Mouse (Mus musculus) E14TG2a.4 (cell line): Measurements from ENCODE around the gene Galc.

Experiments
- H3K27me3 ChIP-seq: 2 replicates; pipeline ENCODE4 v1.6.1; 2014; ENCODE audit warnings: low read length, control low read depth; ENCODE audit not compliant: insufficient read depth
- H3K36me3 ChIP-seq: 2 replicates; pipeline ENCODE4 v1.6.1; 2014; ENCODE audit warnings: low read length, control low read depth; ENCODE audit not compliant: insufficient read depth
- H3K4me1 ChIP-seq: replicated peaks from 2 replicates; pipeline ENCODE4 v1.6.1; 2014; ENCODE audit warnings: low read depth, low read length, control low read depth
- H3K4me3 ChIP-seq: replicated peaks from 2 replicates; pipeline ENCODE4 v1.5.1; 2014; ENCODE audit warnings: mild to moderate bottlenecking, low read length
- H3K9me3 ChIP-seq: 2 replicates; pipeline ENCODE4 v1.6.1; 2014; ENCODE audit warnings: low read length, control low read depth
- CTCF ChIP-seq: conservative IDR thresholded peaks from 2 replicates; pipeline ENCODE4 v1.5.1; 2014; ENCODE audit warnings: low read length
- NANOG ChIP-seq: IDR thresholded peaks from 2 replicates; pipeline ENCODE4 v1.6.1; 2014; ENCODE audit warnings: borderline replicate concordance, low read length, mixed read lengths
- POU5F1 ChIP-seq: IDR thresholded peaks from 2 replicates; pipeline ENCODE4 v1.6.1; 2014; ENCODE audit warnings: low read length, borderline replicate concordance

Galc gene

GRCm38 (mm10) chr12:98283487-98283860, 24.2 kb upstream of the Galc start:
- H3K9me3 ChIP-seq, result no peaks in the 10 kb centered on the region
- no peak for TF ChIP-seq NANOG
- TF ChIP-seq POU5F1, result no peak
- TF ChIP-seq CTCF, result no peak
- H3K36me3 ChIP-seq, result no peaks in the 10 kb centered on the region
- no peak overlapping the region for H3K4me3 ChIP-seq
- H3K4me1 ChIP-seq, result no peaks in the 10 kb centered on the region
- no peaks in the 10 kb centered on the region for H3K27me3 ChIP-seq

GRCm38 (mm10) chr12:98282776-98283486, 23.7 kb upstream of the Galc start:
- TF ChIP-seq CTCF (no peak), POU5F1 (no peak), NANOG (no peak)
- no peaks in the 10 kb centered on the region for H3K4me1 ChIP-seq
- no peaks in the 10 kb centered on the region for H3K9me3 ChIP-seq
- no peaks in the 10 kb centered on the region for H3K36me3 ChIP-seq
- H3K4me3 ChIP-seq, result no peak overlapping the region
- H3K27me3 ChIP-seq, result no peaks in the 10 kb centered on the region

- Histone ChIP-seq H3K4me3 (no peak overlapping the region), H3K36me3 (no peaks in the 10 kb centered on the region), H3K4me1 (no peaks in the 10 kb centered on the region), H3K9me3 (no peaks in the 10 kb centered on the region), H3K27me3 (no peaks in the 10 kb centered on the region)
- TF ChIP-seq POU5F1 (no peak), NANOG (no peak), CTCF (no peak)
These were observed 21.7 kb upstream of the Galc start for GRCm38 (mm10) chr12:98280996-98281395.

GRCm38 (mm10) chr12:98280530-98280929, 21.3 kb upstream of the Galc start:
- H3K9me3 ChIP-seq, result no peaks in the 10 kb centered on the region
- peak; percentile 78 for TF ChIP-seq CTCF
- TF ChIP-seq POU5F1, result no peak
- TF ChIP-seq NANOG, result no peak
- no peaks in the 10 kb centered on the region for H3K4me1 ChIP-seq
- H3K4me3 ChIP-seq, result no peak overlapping the region
- H3K36me3 ChIP-seq, result no peaks in the 10 kb centered on the region
- H3K27me3 ChIP-seq, result no peaks in the 10 kb centered on the region

- Histone ChIP-seq H3K4me3 (no peak overlapping the region), H3K4me1 (no peaks in the 10 kb centered on the region), H3K9me3 (no peaks in the 10 kb centered on the region), H3K36me3 (no peaks in the 10 kb centered on the region), H3K27me3 (peaks cover 6% of the 10 kb centered on the region; the same call in 1 of the 2 replicates)
- TF ChIP-seq POU5F1 (no peak), NANOG (no peak), CTCF (no peak)
These were observed 13.2 kb upstream of the Galc start for GRCm38 (mm10) chr12:98272433-98272832.

GRCm38 (mm10) chr12:98270810-98271566, 11.7 kb upstream of the Galc start:
- Histone ChIP-seq H3K4me1 (no peaks in the 10 kb centered on the region), H3K4me3 (no peak overlapping the region), H3K9me3 (no peaks in the 10 kb centered on the region), H3K27me3 (peaks cover 6% of the 10 kb centered on the region; the same call in 1 of the 2 replicates), H3K36me3 (no peaks in the 10 kb centered on the region)
- TF ChIP-seq NANOG (no peak), POU5F1 (no peak), CTCF (no peak)

- no peaks in the 10 kb centered on the region for H3K9me3 ChIP-seq
- peaks cover 6% of the 10 kb centered on the region; the same call in 1 of the 2 replicates for H3K27me3 ChIP-seq
- H3K36me3 ChIP-seq, result no peaks in the 10 kb centered on the region
- H3K4me3 ChIP-seq, result no peak overlapping the region
- H3K4me1 ChIP-seq, result no peaks in the 10 kb centered on the region
- TF ChIP-seq CTCF, result no peak
- TF ChIP-seq NANOG, result no peak
- no peak for TF ChIP-seq POU5F1
These were observed 10.8 kb upstream of the Galc start for GRCm38 (mm10) chr12:98269791-98270745.
